Mouse (Mus musculus) 3T3-L1 (cell line): ENCODE data around the gene Arhgap30.
A peak's percentile ranks its signal among the peaks of the same experiment; 100 is the strongest.

Experiments
- DNase-seq: peaks from one replicate; pipeline ENCODE4 v3.0.0-alpha.2; 2015; ENCODE audit warnings: low read depth, low spot score

Arhgap30 gene

DNA sequence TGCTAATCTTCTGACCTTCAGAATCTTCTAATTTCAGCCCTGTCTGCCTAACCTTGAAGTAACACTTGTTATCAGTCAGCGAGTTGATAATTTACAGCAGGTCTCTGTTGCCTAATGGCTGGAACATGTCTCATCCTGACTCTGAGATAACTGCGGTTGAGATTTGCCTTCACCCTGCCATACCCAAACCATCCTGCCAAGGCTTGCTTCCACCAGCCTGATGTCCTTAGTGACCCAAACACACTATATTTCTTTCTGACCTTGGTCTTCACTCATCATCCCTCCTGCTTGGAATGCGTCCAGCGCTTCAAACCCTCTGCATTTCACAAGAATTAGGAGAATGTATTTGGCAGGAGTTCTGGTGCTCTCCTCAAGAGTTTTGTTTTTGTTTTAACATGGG, 36.4 kb downstream of the Arhgap30 start:
- peak; percentile 34 for DNase-seq

DNA sequence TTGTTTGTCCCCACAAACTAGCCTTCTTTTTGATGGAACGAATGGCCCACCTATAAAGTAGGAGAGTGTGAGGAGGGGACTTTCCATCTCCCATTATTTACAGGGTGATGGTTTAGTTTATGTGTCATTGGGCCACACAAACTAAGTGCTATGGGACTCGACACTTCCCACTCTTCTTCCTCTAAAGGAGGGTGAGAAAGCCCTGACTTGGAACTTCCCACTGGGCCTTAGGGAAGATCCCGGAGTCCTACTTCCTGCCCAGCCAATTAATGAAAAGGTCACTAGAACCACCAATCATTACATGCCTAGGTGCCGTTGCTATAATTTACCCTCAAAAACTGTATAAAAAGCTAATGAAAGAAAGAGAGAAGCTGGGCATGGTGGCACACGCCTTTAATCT, 43.4 kb downstream of the Arhgap30 start:
- no peak for DNase-seq

DNA sequence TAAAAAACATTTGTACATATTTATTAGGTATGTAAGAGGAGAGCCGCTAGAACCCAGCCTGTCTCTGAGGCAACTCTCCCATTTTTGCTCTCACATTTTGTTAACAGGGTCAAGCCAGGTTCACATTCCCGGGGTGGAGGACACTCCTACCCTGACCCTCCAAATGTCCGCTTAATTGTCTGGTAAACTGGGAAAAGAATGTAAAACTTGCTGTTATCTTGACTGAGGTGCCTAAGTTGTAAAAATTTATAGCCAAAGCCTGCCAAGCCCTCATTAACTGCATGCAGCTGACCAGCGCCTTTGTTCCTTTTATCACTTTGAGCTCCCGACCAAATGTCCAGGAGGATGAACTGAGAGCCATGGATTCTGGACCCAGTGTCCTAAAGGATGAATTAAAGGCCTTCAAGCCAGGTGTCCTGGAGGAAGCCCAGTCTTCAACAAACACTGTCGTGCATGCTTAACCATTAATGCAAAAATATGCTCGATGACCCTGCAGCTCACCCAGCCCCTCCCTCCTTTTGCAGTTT, 46.6 kb downstream of the Arhgap30 start:
- DNase-seq = no peak

DNA sequence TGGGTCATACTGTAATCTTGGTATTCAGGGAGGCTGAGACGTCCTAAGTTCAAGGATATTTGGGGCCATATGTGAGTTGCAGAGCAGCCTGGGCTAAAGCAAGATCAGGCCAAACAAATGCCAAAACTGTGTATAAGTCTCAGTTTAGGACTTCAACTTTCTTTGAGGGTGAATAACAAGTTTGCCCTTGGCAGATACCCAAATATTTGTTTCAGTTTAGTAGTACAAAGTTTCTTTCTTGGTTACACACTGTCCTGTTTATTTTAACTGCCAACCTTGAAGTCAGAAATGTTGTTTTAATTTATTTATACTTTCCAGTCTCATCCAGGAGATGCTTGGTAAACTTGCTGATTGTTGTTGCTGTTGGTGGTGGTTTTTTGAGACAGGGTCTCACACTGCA, 47.2 kb downstream of the Arhgap30 start:
- DNase-seq = no peak

DNA sequence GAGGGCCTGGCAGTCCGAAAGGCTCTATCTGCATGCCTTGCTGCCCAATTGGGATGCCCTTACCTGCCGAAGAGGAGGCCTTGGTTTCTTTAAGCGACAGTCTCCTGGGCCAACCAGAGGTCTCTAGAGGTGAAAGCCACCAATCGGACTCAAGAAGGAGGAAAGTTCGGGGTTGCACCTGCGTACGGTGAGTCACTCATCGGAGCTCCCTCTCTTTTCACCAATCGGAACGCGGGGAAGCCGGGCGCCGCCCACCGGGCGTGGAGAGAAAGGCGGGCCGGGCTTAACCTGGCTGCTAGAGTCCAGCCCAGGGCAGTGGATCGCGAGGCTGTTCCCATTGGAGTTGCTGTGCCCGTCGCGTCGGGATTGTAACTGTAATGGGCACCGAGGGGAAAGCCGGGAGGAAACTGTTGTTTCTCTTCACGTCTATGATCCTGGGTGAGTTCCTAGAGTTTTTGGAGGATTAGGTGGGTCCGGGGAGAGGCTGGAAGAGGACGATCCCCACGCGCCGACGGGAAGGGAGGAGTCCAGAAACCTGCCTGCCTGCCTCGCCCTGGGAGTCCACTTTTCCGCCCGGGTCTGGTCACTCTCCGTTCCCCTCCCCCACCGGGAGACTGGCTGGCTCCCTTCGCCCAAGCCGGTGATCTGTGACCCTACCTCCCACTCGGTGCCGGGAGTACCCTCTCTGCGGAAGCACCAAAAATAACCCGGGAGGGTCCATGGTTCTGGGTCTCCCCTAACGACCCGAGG, 48.7 kb downstream of the Arhgap30 start, which contains the start of gene F11r:
Gene F11r (plus strand): TSS at position 272 of the 750 bp plus-strand sequence.
- peak; percentile 39 for DNase-seq

DNA sequence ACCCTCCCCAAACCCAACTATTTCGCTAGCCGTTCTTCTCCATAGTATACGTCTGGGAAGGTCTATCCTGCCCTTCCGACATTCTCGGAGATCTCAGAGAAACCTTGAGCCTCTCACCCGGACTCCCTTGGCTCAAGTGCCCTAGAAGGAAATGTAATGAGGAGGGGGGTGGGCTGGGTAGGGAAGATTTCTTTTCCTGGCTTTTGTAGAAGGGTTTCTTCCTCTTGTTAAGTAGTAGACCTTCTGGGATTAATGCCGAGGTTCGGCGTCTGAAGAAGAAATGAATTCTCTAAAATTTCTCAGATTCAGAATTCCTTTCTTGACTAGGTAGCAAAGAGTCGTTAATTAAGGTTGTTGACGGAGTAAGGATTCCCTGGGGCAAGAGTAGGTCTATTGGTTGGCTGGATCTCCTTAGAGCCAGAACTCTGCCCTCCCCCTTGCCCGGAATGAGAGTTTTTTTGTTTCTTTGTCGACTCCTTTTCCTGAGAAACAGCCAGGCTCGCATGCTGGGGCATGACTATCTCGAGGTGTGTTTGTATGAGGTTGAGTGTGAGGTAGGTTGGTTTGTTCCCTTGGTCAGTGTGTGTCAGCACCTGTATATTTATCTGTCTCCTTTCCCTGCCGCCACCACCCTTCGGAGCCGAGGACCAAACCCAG, 49.4 kb downstream of the Arhgap30 start:
- DNase-seq = no peak

DNA sequence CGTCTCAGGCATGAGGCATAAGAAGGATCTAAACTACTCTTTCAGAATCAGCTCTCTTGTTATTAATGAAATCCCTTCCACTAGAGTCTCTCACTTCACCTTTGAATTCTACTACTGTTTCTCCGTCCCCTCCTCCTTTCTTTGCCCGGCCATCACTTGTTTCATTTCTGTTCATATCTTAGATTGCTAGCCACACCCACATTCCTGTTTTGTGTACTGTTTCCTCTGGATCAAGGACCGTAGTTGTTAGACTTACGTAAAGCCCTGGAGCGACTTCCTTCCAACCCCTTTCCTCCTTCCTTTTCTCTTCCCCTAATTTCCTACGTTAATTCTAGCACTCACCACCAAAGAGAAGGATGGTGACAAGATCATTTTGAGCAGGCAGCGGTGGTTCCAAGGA, 50.3 kb downstream of the Arhgap30 start:
- peak; percentile 20 for DNase-seq

DNA sequence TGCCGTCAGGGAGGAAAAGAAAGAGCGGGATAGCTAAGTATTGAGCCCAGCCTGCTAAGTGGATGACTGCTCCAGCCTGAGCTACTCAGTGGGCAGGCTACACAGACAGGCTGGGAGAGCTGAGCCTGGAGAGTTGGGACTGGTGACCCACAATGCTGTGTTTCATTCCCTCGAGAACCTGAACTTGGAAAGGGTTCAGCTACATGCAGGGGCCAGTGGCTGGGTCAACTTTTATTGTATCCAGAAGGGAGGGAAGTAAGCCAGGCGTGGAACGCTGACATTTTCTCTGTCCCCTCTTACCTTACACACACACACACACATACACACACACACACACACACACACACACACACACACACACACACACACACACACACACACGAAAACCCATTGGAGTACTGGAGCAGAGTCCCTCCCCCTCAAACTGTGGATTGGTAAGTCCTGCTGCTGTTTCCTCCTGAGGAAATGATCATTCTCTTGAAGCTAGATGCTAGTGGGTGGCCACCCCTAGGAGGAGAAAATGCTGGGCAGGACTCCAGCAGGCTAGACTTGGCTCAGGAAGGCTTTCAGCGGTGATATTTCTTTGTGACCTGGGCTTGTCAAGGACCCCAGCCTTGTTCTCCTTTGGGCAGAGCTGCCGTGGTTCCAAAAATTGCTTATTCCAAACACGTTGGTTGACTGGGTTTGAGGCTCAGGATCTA, 51.4 kb downstream of the Arhgap30 start:
- peak; percentile 65 for DNase-seq

DNA sequence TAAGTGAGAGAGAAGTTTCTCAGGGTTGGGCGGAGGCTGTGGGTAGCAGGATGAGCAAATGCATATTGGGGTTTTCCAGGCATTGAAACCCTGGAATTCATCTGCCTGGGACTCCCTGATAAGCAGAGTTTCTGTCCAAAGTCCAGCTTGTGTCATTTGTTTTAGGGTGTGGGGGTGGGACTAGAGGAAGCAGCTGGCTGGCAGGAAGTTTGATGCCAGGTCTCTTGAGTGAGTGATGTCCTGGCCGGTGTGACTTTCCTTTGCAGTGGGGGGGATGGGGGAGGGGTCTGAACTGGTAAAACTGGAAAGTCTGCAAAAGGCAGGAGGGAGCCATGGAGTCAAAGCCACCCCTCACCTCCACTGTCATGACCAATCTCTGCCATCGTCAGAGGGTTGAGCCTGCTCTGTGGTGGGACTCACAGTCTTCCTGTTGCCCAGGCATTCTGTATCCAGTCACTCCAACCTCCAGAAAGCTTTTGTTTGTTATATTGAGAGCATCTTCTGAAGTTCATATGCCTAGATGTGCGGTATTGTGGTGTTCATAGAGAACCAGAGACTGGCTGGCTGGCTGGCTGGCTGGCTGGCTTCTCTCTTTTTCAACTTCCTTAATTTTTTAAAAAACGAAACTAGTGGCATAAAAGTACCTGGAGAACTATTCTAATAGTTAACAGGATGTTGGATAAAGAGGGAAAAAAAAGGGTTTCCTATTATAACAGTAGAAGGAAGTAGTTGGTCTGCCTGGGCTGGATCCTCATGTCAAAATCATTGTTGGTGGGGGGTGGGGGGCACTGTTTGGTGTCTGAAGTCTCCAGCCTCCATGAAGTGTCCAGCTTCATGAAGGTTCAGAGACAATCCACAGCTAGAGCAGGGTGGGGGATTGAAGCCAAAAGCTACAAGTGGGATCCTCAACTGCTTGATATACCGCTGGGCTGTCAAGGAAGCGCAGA, 53.0 kb downstream of the Arhgap30 start:
- peak; percentile 25 for DNase-seq

DNA sequence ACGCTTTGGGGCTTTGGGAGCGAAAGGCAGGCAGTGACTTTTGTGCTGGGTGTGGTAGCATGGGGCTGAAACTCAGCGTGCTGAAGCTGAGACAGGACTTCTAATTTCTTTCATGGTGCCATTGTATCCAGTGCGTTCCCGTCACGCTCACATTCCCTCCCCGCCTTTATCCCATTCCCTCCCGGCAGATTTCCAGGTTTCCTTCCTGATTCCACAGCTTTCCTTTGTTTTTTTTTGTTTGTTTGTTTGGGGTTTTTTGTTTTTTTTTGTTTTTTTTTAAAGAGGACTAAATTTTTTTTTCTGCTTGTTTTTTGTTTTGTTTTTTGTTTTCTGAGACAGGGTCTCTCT, 53.6 kb downstream of the Arhgap30 start:
- DNase-seq = no peak

DNA sequence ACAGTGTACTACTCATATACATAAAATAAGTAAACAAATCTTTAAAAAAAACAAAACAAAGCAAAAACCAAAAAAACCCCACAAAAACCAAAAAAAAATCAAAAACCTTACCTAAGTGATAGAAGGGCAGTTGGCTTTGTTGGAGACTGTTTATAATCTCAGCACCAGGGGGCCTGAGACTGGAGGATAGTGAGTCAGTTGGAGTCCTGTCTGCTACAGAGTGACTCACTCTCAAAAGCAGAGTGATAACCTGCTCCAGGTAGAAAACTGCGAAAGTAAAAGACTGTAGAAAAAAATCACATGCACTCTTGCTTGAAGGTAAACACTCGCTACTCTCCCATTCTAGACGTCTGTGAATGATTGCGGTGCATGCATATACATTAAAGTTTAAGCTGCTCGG, 56.3 kb downstream of the Arhgap30 start:
- peak; percentile 42 for DNase-seq

DNA sequence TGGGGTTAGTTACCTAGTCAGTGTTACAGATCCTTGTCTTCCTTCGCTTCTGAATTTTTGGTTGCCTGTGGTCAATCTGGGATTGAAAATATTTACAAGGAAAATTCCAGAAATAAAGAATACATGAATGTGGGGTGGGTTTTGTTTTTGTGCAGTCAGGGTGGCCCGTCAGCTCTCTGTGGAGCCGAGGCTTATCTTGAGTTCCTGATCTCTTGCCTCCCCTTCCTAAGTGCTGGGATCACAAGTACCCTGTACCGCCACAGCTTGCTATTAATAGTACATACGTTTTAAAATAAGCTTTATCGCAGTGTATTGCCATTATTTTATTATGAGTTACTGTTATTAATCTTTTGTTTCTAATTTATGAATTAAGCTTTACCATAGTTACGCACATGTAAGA, 58.1 kb downstream of the Arhgap30 start:
- no peak for DNase-seq

DNA sequence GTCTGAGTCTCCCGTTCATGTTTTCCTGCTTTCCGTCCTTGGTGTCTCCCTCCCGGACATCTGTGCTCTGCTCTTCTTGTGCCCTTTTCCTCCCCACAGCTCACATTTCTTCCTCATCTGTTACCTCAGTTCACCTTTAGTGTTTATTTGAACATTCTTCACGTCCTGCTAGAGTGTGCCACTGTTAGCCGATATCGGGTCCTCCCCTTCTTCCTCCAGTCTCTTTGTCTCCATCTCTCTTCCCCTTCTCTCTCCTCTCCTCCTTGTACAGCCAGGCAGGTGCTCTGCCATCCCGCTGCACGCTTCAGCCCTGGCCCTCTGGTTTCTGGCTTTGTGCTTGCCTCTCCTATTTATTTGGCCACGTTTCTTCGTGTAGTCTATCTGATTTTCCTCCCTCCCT, 58.9 kb downstream of the Arhgap30 start:
- DNase-seq = no peak

DNA sequence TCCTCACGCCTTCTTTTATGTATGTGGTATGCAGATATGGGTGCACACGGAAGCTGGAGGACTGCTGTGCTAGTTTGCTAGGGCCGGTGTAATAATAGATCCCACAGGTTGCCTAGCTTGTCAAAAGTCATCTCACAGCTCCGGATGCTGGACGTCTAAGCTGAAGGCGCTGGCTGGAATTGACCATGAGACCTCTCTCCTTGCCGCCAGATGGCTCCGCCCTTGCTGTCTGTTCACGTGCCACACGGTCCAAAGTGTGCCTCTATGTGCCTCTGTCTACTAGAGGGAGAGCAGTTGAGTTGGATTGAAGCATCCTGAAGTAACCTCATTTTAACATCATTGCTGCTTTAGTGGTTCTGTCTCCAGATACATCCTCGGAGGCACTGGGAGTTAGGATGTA, 61.3 kb downstream of the Arhgap30 start:
- no peak for DNase-seq

DNA sequence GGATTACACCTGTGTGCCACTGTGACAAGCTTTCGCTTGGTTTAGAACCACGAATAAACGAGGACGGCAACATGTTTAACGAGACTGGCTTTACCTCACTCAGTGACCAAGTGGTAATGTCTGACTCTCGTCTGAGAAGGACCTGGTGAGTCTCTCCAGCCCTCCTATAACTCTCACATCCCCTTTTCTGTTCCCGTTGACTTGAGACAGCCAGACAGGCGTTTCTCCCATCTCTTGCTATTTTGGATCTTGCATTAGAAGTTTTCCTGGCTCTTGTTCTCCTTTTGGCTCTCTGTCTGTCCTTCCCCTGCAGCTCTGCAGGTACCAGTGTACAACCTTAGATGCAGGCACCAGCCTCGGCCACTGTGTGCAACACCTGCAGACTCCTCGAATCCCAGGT, 62.2 kb downstream of the Arhgap30 start:
- DNase-seq = no peak

DNA sequence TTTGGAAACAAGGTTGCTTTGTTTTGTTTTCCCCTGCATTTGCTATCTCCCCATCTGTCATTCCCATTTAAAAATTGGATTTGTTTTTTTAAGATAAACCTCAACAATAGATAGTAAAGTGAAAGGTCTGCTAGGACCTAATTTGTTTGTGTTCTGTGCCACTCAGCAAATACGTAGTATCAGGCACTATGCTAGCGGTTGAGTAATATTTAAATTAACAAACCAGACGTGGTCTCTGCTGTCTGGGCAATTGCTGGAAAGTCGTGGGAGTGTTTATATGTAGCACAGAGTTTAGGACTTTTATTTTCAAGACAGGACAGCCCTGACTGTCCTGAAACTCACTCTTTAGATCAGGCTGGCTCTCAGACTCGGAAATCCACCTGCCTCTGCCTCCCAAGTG, 63.8 kb downstream of the Arhgap30 start:
- no peak for DNase-seq

DNA sequence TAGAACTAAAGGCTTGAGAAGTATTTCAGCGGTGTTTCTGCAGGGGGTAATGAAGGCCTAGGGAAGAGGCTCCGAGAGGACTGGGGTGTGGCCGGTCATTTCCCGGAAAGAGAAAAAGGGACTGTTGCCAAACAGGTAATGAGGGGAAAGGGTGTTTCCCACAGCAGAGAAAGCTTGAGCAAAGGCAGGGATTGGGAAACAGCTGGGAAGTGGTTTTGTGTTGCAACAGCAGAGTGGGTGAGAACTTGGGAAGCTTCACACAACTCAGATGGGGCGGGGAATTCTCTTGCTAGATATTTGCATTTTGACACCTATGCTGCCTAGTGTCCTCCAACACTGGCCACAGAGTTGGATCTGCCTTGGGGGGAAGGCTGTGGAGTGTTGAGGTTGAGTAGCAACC, 64.2 kb downstream of the Arhgap30 start:
- peak; percentile 28 for DNase-seq

DNA sequence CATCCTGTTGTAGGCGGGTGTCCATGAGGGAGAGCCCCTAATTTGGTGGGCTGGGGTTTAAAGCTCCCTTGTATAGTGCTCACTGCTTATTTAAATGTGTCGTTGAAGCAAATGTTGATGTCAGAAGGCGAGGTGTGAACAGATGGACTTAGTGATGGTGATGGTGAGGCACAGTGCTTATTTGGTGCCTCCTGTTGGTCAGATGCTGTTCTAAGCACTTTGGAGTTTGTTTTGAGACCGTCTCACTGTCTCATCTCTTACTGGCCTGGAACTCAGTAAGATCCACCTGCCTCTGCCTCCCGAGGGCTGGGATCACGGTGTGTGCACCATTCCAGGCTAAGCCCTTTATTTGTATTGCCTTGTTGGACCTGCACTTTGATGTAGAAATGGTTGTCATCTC, 66.2 kb downstream of the Arhgap30 start:
- no peak for DNase-seq

DNA sequence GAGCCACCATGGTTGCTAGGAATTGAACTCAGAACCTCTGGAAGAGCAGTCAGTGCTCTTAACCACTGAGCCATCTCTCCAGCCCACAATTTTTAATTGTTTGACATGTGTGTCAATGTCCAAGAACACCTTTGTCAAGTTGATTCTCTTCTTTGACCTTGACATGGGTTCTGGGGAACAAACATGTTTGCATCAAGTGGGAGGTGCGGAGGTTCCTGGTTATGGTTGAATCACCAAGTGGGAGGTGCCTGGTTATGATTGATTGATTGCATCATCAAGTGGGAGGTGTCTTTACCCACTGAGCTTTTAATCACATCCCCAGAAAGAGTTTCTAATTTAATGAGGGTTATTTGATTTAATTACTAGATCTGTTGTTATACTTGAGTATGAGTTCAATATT, 68.8 kb downstream of the Arhgap30 start:
- DNase-seq = no peak

DNA sequence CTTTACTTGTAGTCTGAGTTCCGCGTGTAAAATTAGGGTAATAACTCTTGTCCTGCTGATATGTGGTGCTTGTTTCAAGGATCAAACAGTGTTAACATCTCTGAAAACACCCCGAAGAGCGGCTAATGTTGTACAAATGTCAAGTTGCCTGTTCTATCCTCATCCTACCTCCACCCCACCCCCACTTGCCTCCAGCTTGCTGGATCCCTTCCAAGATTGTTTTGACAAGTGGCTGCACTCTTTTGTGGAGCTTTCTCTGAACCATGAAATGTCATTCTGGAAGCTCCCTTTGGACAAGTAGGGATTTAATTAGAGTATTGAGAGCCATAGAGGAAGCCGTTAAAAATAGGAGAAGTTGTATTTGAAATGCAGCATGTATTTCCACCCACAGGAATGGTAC, 71.0 kb downstream of the Arhgap30 start:
- no peak for DNase-seq
